ENCODE assay signal across 8 mouse cellular contexts in genomic region chr15:7134454-7135052, GRCm38 (mm10). TPM values are rescaled to one million over a fixed set of nuclear protein-coding genes. Genes with fewer than 3 reads are reported as not detected.
A peak's percentile ranks its signal among the peaks of the same experiment; 100 is the strongest.
DNase-seq lines count a peak whose midpoint lies in the region; ATAC-seq and TF ChIP-seq lines count a peak whose summit lies in the region.

No protein-coding gene starts in this region.

- no peaks in the 10 kb centered on the region for H3K27me3 ChIP-seq in heart, embryonic 11.5 days (ENCODE audit: control insufficient read depth, insufficient read depth, low read length)
- H3K27me3 ChIP-seq in heart, postnatal 0 days (ENCODE audit: control insufficient read depth, insufficient read depth, low read length), result no peaks in the 10 kb centered on the region
- H3K27me3 ChIP-seq in stomach, postnatal 0 days (ENCODE audit: control insufficient read depth, insufficient read depth, low read length), result no peaks in the 10 kb centered on the region

- peaks cover 19% of the 10 kb centered on the region for H3K4me1 ChIP-seq in heart, embryonic 11.5 days (ENCODE audit: control insufficient read depth, insufficient read depth, low read length)
- H3K4me1 ChIP-seq in heart, postnatal 0 days (ENCODE audit: control insufficient read depth, insufficient read depth), result peaks cover 34% of the 10 kb centered on the region
- H3K4me1 ChIP-seq in stomach, postnatal 0 days (replicated peaks; ENCODE audit: control insufficient read depth, insufficient read depth), result peaks cover 7% of the 10 kb centered on the region; the same call in 1 of the 2 replicates

- no peak overlapping the region for H3K9ac ChIP-seq in heart, embryonic 11.5 days (ENCODE audit: low read depth, low read length)
- H3K9ac ChIP-seq in heart, postnatal 0 days (replicated peaks; ENCODE audit: low read depth, low read length), result no peak overlapping the region
- no peak overlapping the region for H3K9ac ChIP-seq in stomach, postnatal 0 days (ENCODE audit: low read length)

- ATAC-seq in heart, embryonic 11.5 days (replicated peaks; ENCODE audit: insufficient number of reproducible peaks, low FRiP score, low TSS enrichment), result no peak
- ATAC-seq in heart, postnatal 0 days (ENCODE audit: insufficient read depth, low read depth), result peak; percentile 22; the same call in 1 of the 2 replicates
- no peak for ATAC-seq in stomach, postnatal 0 days (ENCODE audit: low FRiP score, low TSS enrichment)

- no peaks in the 10 kb centered on the region for H3K9me3 ChIP-seq in heart, embryonic 11.5 days (replicated peaks; ENCODE audit: control insufficient read depth, low read length)
- no peaks in the 10 kb centered on the region for H3K9me3 ChIP-seq in heart, postnatal 0 days (replicated peaks; ENCODE audit: control insufficient read depth, low read length)
- no peaks in the 10 kb centered on the region for H3K9me3 ChIP-seq in stomach, postnatal 0 days (ENCODE audit: control insufficient read depth, low read length)

- H3K27ac ChIP-seq in heart, embryonic 11.5 days (ENCODE audit: low read depth, low read length), result no peak overlapping the region
- no peak overlapping the region for H3K27ac ChIP-seq in heart, postnatal 0 days (ENCODE audit: low read depth)
- H3K27ac ChIP-seq in stomach, postnatal 0 days (replicated peaks), result no peak overlapping the region

- peak; percentile 70 for TF ChIP-seq CTCF in heart, postnatal 0 days (IDR thresholded peaks at IDR 0.05; ENCODE audit: low read depth)
- peak; percentile 79 for TF ChIP-seq CTCF in stomach, postnatal 0 days (IDR thresholded peaks at IDR 0.05; ENCODE audit: low read depth)

- DNase-seq in heart, adult 8-10 months (ENCODE audit: low spot score), result peak; percentile 62
- peak; percentile 18 for DNase-seq in thymus, postnatal 14 days
- no peak for DNase-seq in thymus, adult 18-20 months
- DNase-seq in heart, postnatal 0 days (ENCODE audit: low spot score), result peak; percentile 84
- DNase-seq in stomach, postnatal 0 days (ENCODE audit: low spot score), result no peak
- DNase-seq in gastrocnemius, postnatal 14 days, result no peak
- no peak for DNase-seq in adrenal gland, postnatal 10 days

- intact Hi-C loops in gastrocnemius, postnatal 14 days (cut with DNase I; ENCODE audit: low total_unique reads), result loop anchor here (5.0 kb wide), 1 partner anchor 88 kb away; no protein-coding TSS in a partner anchor

- no peak for TF ChIP-seq EP300 in heart, postnatal 0 days (IDR thresholded peaks at IDR 0.05; ENCODE audit: low read depth)
- no peak for TF ChIP-seq EP300 in stomach, postnatal 0 days (optimal IDR thresholded peaks at IDR 0.05)

- H3K36me3 ChIP-seq in heart, embryonic 11.5 days (ENCODE audit: control insufficient read depth, insufficient read depth, low read length), result no peaks in the 10 kb centered on the region
- no peaks in the 10 kb centered on the region for H3K36me3 ChIP-seq in heart, postnatal 0 days (replicated peaks; ENCODE audit: control insufficient read depth, insufficient read depth, low read length)
- no peaks in the 10 kb centered on the region for H3K36me3 ChIP-seq in stomach, postnatal 0 days (ENCODE audit: control insufficient read depth, insufficient read depth, low read length)

- no peak overlapping the region for H3K4me3 ChIP-seq in heart, embryonic 11.5 days (ENCODE audit: low read depth, low read length)
- H3K4me3 ChIP-seq in heart, postnatal 0 days (ENCODE audit: low read depth, low read length), result no peak overlapping the region
- H3K4me3 ChIP-seq in stomach, postnatal 0 days (ENCODE audit: low read depth, low read length), result no peak overlapping the region

- WGBS in heart, embryonic 11.5 days (ENCODE audit: insufficient replicate concordance), result 52% methylated on average over 11 of the region's 11 CpGs
- 41% methylated on average over 11 of the region's 11 CpGs for WGBS in heart, postnatal 0 days
- 57% methylated on average over 11 of the region's 11 CpGs for WGBS in stomach, postnatal 0 days

- H3K4me2 ChIP-seq in heart, embryonic 11.5 days, result no peak overlapping the region
- no peak overlapping the region for H3K4me2 ChIP-seq in heart, postnatal 0 days (ENCODE audit: low read depth, low read length)
- H3K4me2 ChIP-seq in stomach, postnatal 0 days (replicated peaks; ENCODE audit: low read depth), result no peak overlapping the region

RNA-seq across cellular contexts. Expression of gene Lifr, which starts 44.1 kb away (rescaled TPM):
- total RNA-seq in heart, adult 8-10 months (2022), result 10 to 100 TPM; 51.5 to 61.6 (median 57.9) TPM
- polyA plus RNA-seq in heart, embryonic 11.5 days (2014; fragmentation: Nextera tagmentation; extraction: Ambion mirVana), result 22.1 and 31.4 TPM in 2 replicates
- 24.0 and 34.9 TPM in 2 replicates for total RNA-seq in heart, postnatal 0 days (2014; rRNA removed; ENCODE audit: low replicate concordance)
- polyA plus RNA-seq in heart, postnatal 0 days (2015; fragmentation: Nextera tagmentation; extraction: Ambion mirVana), result 14.9 and 15.1 TPM in 2 replicates
- polyA plus RNA-seq in stomach, postnatal 0 days (2015; fragmentation: Nextera tagmentation; extraction: Ambion mirVana), result 15.4 and 15.6 TPM in 2 replicates
- total RNA-seq in gastrocnemius, postnatal 14 days (2021), result 10 to 100 TPM; 40.2 to 52.2 TPM
- total RNA-seq in adrenal gland, postnatal 10 days (2021), result 10 to 100 TPM; 69.5 to 75.8 TPM

Comparison
In these comparisons a context has a peak if more than half of its experiments do, and no peak if none do; other contexts are left out.
1. DNase-seq: peak in heart, adult 8-10 months (single experiment), thymus, postnatal 14 days (single experiment) and heart, postnatal 0 days (single experiment); none in thymus, adult 18-20 months (0 of 2), stomach, postnatal 0 days (single experiment), gastrocnemius, postnatal 14 days (single experiment) and adrenal gland, postnatal 10 days (single experiment).